Mouse (Mus musculus): Measurements from ENCODE around the gene Pogz. TPM values are rescaled to one million over a fixed set of nuclear protein-coding genes. Genes with fewer than 3 reads are reported as not detected.
A peak's percentile ranks its signal among the peaks of the same experiment; 100 is the strongest.
"Not testable (repeated sequence)": the region's sequence is repeated elsewhere in the genome, so short reads cannot be mapped to it uniquely, and the experiment has no call there.

The Pogz gene
- polyA plus RNA-seq, 1 experiment from 2014 or later, result 22.0 TPM

GRCm38 (mm10) chr3:94915903-94916741, 78.8 kb downstream of the Pogz start:
- no peaks in the 10 kb centered on the region for H3K27me3 ChIP-seq (replicated peaks; ENCODE audit: control insufficient read depth, insufficient read depth, low read length)
- H3K9me3 ChIP-seq (replicated peaks; ENCODE audit: control insufficient read depth, low read length), result no peaks in the 10 kb centered on the region
- no peak overlapping the region for H3K27ac ChIP-seq (ENCODE audit: low read depth, low read length)
- DNase-seq (ENCODE audit: low spot score) (peak; percentile 24), ATAC-seq (no peak)
- 80% methylated on average over 7 of the region's 7 CpGs for WGBS
- no peaks in the 10 kb centered on the region for H3K4me1 ChIP-seq (ENCODE audit: control insufficient read depth, insufficient read depth, low read length)
- no peaks in the 10 kb centered on the region for H3K36me3 ChIP-seq (ENCODE audit: control insufficient read depth, insufficient read depth, low read length)
- H3K4me2 ChIP-seq (ENCODE audit: low read length), result no peak overlapping the region
- no peak overlapping the region for H3K9ac ChIP-seq (ENCODE audit: low read length)
- no peak overlapping the region for H3K4me3 ChIP-seq (ENCODE audit: low read depth, low read length)

GRCm38 (mm10) chr3:94917816-94918361, 80.5 kb downstream of the Pogz start:
- Histone ChIP-seq H3K4me3 (ENCODE audit: low read depth, low read length) (no peak overlapping the region), H3K4me1 (ENCODE audit: control insufficient read depth, insufficient read depth, low read length) (no peaks in the 10 kb centered on the region), H3K27ac (ENCODE audit: low read depth, low read length) (no peak overlapping the region), H3K9ac (ENCODE audit: low read length) (no peak overlapping the region), H3K36me3 (ENCODE audit: control insufficient read depth, insufficient read depth, low read length) (no peaks in the 10 kb centered on the region), H3K9me3 (replicated peaks; ENCODE audit: control insufficient read depth, low read length) (no peaks in the 10 kb centered on the region), H3K27me3 (replicated peaks; ENCODE audit: control insufficient read depth, insufficient read depth, low read length) (no peaks in the 10 kb centered on the region), H3K4me2 (ENCODE audit: low read length) (no peak overlapping the region)
- DNase-seq (ENCODE audit: low spot score) (peak; percentile 4), ATAC-seq (no peak)
- 50% methylated on average over 14 of the region's 14 CpGs for WGBS

GRCm38 (mm10) chr3:94918845-94919244, 81.5 kb downstream of the Pogz start:
- no peak overlapping the region for H3K4me2 ChIP-seq (ENCODE audit: low read length)
- DNase-seq (ENCODE audit: low spot score), result no peak
- WGBS, result 79% methylated on average over 4 of the region's 4 CpGs
- no peak overlapping the region for H3K4me3 ChIP-seq (ENCODE audit: low read depth, low read length)
- H3K9me3 ChIP-seq (replicated peaks; ENCODE audit: control insufficient read depth, low read length), result no peaks in the 10 kb centered on the region
- no peaks in the 10 kb centered on the region for H3K27me3 ChIP-seq (replicated peaks; ENCODE audit: control insufficient read depth, insufficient read depth, low read length)
- H3K36me3 ChIP-seq (ENCODE audit: control insufficient read depth, insufficient read depth, low read length), result no peaks in the 10 kb centered on the region
- no peak for ATAC-seq
- no peak overlapping the region for H3K9ac ChIP-seq (ENCODE audit: low read length)
- H3K27ac ChIP-seq (ENCODE audit: low read depth, low read length), result no peak overlapping the region
- H3K4me1 ChIP-seq (ENCODE audit: control insufficient read depth, insufficient read depth, low read length), result no peaks in the 10 kb centered on the region

GRCm38 (mm10) chr3:94921104-94921503, 83.7 kb downstream of the Pogz start:
- WGBS, result 46% methylated on average over 3 of the region's 3 CpGs
- DNase-seq (ENCODE audit: low spot score), result peak; percentile 17

GRCm38 (mm10) chr3:94922333-94922732, 85.0 kb downstream of the Pogz start:
- Histone ChIP-seq H3K27me3 (replicated peaks; ENCODE audit: control insufficient read depth, insufficient read depth, low read length) (no peaks in the 10 kb centered on the region), H3K9ac (ENCODE audit: low read length) (no peak overlapping the region), H3K27ac (ENCODE audit: low read depth, low read length) (no peak overlapping the region), H3K4me1 (ENCODE audit: control insufficient read depth, insufficient read depth, low read length) (no peaks in the 10 kb centered on the region), H3K4me2 (ENCODE audit: low read length) (no peak overlapping the region), H3K36me3 (ENCODE audit: control insufficient read depth, insufficient read depth, low read length) (no peaks in the 10 kb centered on the region), H3K4me3 (ENCODE audit: low read depth, low read length) (no peak overlapping the region), H3K9me3 (replicated peaks; ENCODE audit: control insufficient read depth, low read length) (no peaks in the 10 kb centered on the region)
- no peak for ATAC-seq
- WGBS, result 39% methylated on average over 3 of the region's 3 CpGs
- DNase-seq (ENCODE audit: low spot score), result no peak

More at GRCm38 (mm10) chr3:94921104-94921503, 83.7 kb downstream of the Pogz start:
- Histone ChIP-seq H3K9ac (ENCODE audit: low read length) (no peak overlapping the region), H3K27ac (ENCODE audit: low read depth, low read length) (no peak overlapping the region), H3K9me3 (replicated peaks; ENCODE audit: control insufficient read depth, low read length) (no peaks in the 10 kb centered on the region), H3K27me3 (replicated peaks; ENCODE audit: control insufficient read depth, insufficient read depth, low read length) (no peaks in the 10 kb centered on the region), H3K4me3 (ENCODE audit: low read depth, low read length) (no peak overlapping the region), H3K36me3 (ENCODE audit: control insufficient read depth, insufficient read depth, low read length) (no peaks in the 10 kb centered on the region), H3K4me2 (ENCODE audit: low read length) (no peak overlapping the region), H3K4me1 (ENCODE audit: control insufficient read depth, insufficient read depth, low read length) (no peaks in the 10 kb centered on the region)
- ATAC-seq, result no peak

- ATAC-seq, result no peak
Measured at GRCm38 (mm10) chr3:94924688-94925087, 87.3 kb downstream of the Pogz start.

GRCm38 (mm10) chr3:94926301-94926736, 89.0 kb downstream of the Pogz start:
- not testable (repeated sequence) for H3K9me3 ChIP-seq (replicated peaks; ENCODE audit: control insufficient read depth, low read length); ATAC-seq; H3K27ac ChIP-seq (ENCODE audit: low read depth, low read length); H3K27me3 ChIP-seq (replicated peaks; ENCODE audit: control insufficient read depth, insufficient read depth, low read length); H3K4me1 ChIP-seq (ENCODE audit: control insufficient read depth, insufficient read depth, low read length); DNase-seq (ENCODE audit: low spot score); H3K4me3 ChIP-seq (ENCODE audit: low read depth, low read length); H3K36me3 ChIP-seq (ENCODE audit: control insufficient read depth, insufficient read depth, low read length); H3K4me2 ChIP-seq (ENCODE audit: low read length); H3K9ac ChIP-seq (ENCODE audit: low read length)
- WGBS, result 43% methylated on average over 4 of the region's 4 CpGs

More at GRCm38 (mm10) chr3:94924688-94925087, 87.3 kb downstream of the Pogz start:
- H3K4me1 ChIP-seq (ENCODE audit: control insufficient read depth, insufficient read depth, low read length), result no peaks in the 10 kb centered on the region
- DNase-seq (ENCODE audit: low spot score), result no peak
- H3K4me3 ChIP-seq (ENCODE audit: low read depth, low read length), result no peak overlapping the region
- H3K4me2 ChIP-seq (ENCODE audit: low read length), result no peak overlapping the region
- no peak overlapping the region for H3K27ac ChIP-seq (ENCODE audit: low read depth, low read length)
- H3K27me3 ChIP-seq (replicated peaks; ENCODE audit: control insufficient read depth, insufficient read depth, low read length), result no peaks in the 10 kb centered on the region
- H3K9ac ChIP-seq (ENCODE audit: low read length), result no peak overlapping the region
- H3K9me3 ChIP-seq (replicated peaks; ENCODE audit: control insufficient read depth, low read length), result no peaks in the 10 kb centered on the region
- 86% methylated on average over 8 of the region's 8 CpGs for WGBS
- no peaks in the 10 kb centered on the region for H3K36me3 ChIP-seq (ENCODE audit: control insufficient read depth, insufficient read depth, low read length)

- DNase-seq (ENCODE audit: low spot score); H3K4me3 ChIP-seq (ENCODE audit: low read depth, low read length); H3K9ac ChIP-seq (ENCODE audit: low read length); H3K27ac ChIP-seq (ENCODE audit: low read depth, low read length); H3K27me3 ChIP-seq (replicated peaks; ENCODE audit: control insufficient read depth, insufficient read depth, low read length); H3K4me2 ChIP-seq (ENCODE audit: low read length); ATAC-seq; H3K36me3 ChIP-seq (ENCODE audit: control insufficient read depth, insufficient read depth, low read length); H3K9me3 ChIP-seq (replicated peaks; ENCODE audit: control insufficient read depth, low read length); H3K4me1 ChIP-seq (ENCODE audit: control insufficient read depth, insufficient read depth, low read length): not testable (repeated sequence)
- 81% methylated on average over 3 of the region's 4 CpGs for WGBS
Measured at GRCm38 (mm10) chr3:94928979-94929378, 91.6 kb downstream of the Pogz start.

Data from forebrain, embryonic 14.5 days (tissue).